Mouse (Mus musculus) intestine, postnatal 0 days (tissue): ENCODE measurements around the gene Pigv. TPM values are rescaled to one million over a fixed set of nuclear protein-coding genes. Genes with fewer than 3 reads are reported as not detected.

ENCODE experiments used
- ATAC-seq: fragments of 200-750 bp; cut with Nextera tagmentation; 2 replicates; pipeline ENCODE4 v1.8.0; 2017; ENCODE audit warnings: mild to moderate bottlenecking, moderate TSS enrichment, moderate library complexity
- H3K27ac ChIP-seq: fragments of 300-500 bp; sonication (generic); 2 replicates; pipeline ENCODE4 v1.5.1; 2014; ENCODE audit warnings: mild to moderate bottlenecking, low read depth, low read length, moderate library complexity
- H3K27me3 ChIP-seq: fragments of 300-500 bp; sonication (generic); replicated peaks from 2 replicates; pipeline ENCODE4 v1.6.1; 2014; ENCODE audit warnings: low read length, mixed read lengths; ENCODE audit not compliant: control insufficient read depth, insufficient read depth
- H3K36me3 ChIP-seq: fragments of 300-500 bp; sonication (generic); 2 replicates; pipeline ENCODE4 v1.6.1; 2014; ENCODE audit warnings: mild to moderate bottlenecking, moderate library complexity; ENCODE audit not compliant: control insufficient read depth, insufficient read depth
- H3K4me1 ChIP-seq: fragments of 300-500 bp; sonication (generic); replicated peaks from 2 replicates; pipeline ENCODE4 v1.6.1; 2014; ENCODE audit warnings: antibody characterized with exemption, low read length, mixed read lengths; ENCODE audit not compliant: control insufficient read depth, insufficient read depth
- H3K4me2 ChIP-seq: fragments of 300-500 bp; sonication (generic); replicated peaks from 2 replicates; pipeline ENCODE4 v1.6.1; 2014; ENCODE audit warnings: low read depth, mild to moderate bottlenecking, moderate library complexity
- H3K4me3 ChIP-seq: fragments of 300-500 bp; sonication (generic); 2 replicates; pipeline ENCODE4 v1.5.1; 2014; ENCODE audit warnings: low read depth, low read length
- H3K9ac ChIP-seq: fragments of 300-500 bp; sonication (generic); 2 replicates; pipeline ENCODE4 v1.6.1; 2014; ENCODE audit warnings: mild to moderate bottlenecking, low read depth, low read length
- H3K9me3 ChIP-seq: fragments of 300-500 bp; sonication (generic); 2 replicates; pipeline ENCODE4 v1.6.1; 2016; ENCODE audit warnings: mixed run types; ENCODE audit not compliant: control insufficient read depth
- CTCF ChIP-seq: sonication (generic); IDR thresholded peaks from 2 replicates; pipeline ENCODE4 v1.5.1; 2016; ENCODE audit warnings: low read depth, mild to moderate bottlenecking, control low read depth, antibody characterized with exemption, moderate library complexity
- WGBS: fragments of 180-500 bp; shearing (Covaris S2); extraction: QIAGEN DNeasy Blood & Tissue Kit; methylation state at CpG from one replicate; pipeline ENCODE4 v1.1.7; 2014; 5-methylcytosine and 5-hydroxymethylcytosine counted together
- polyA plus RNA-seq: library from polyadenylated mRNA; unstranded; fragments of >200 nt; fragmentation: Nextera tagmentation; extraction: Ambion mirVana; gene quantifications from 2 replicates; pipeline ENCODE4 v1.2.1, GENCODE M21; 2015

The Pigv gene
- polyA plus RNA-seq, 1 experiment from 2014 or later = 10.7 TPM

GRCm38 (mm10) chr4:133674331-133674695 lies 1.9 kb upstream of the Pigv start:
- no peaks in the 10 kb centered on the region for H3K36me3 ChIP-seq
- no peak overlapping the region for H3K9ac ChIP-seq
- H3K27me3 ChIP-seq = no peaks in the 10 kb centered on the region
- 63% methylated on average over 8 of the region's 8 CpGs for WGBS
- H3K4me3 ChIP-seq = no peak overlapping the region
- TF ChIP-seq CTCF = no peak
- peak overlapping the region; percentile 74 for H3K4me2 ChIP-seq
- ATAC-seq = no peak
- peaks cover 4% of the 10 kb centered on the region; the same call in 1 of the 2 replicates for H3K4me1 ChIP-seq
- H3K9me3 ChIP-seq = no peaks in the 10 kb centered on the region
- no peak overlapping the region for H3K27ac ChIP-seq

- Histone ChIP-seq H3K9me3 (no peaks in the 10 kb centered on the region), H3K36me3 (no peaks in the 10 kb centered on the region), H3K27me3 (no peaks in the 10 kb centered on the region), H3K9ac (no peak overlapping the region; the same call in 1 of the 2 replicates), H3K4me1 (peaks cover 4% of the 10 kb centered on the region; the same call in 1 of the 2 replicates), H3K4me3 (peak overlapping the region; percentile 77; the same call in 1 of the 2 replicates), H3K4me2 (peak overlapping the region; percentile 74), H3K27ac (peak overlapping the region; percentile 97; the same call in 1 of the 2 replicates)
- WGBS = 27% methylated on average over 10 of the region's 10 CpGs
- no peak for ATAC-seq
- no peak for TF ChIP-seq CTCF
These were observed 1.4 kb upstream of the Pigv start for GRCm38 (mm10) chr4:133673666-133674330.

GRCm38 (mm10) chr4:133672845-133673647 lies 599 bp upstream of the Pigv start:
- H3K4me3 ChIP-seq = peak overlapping the region; percentile 77
- H3K27ac ChIP-seq = peak overlapping the region; percentile 97
- ATAC-seq = peak; percentile 55
- peak overlapping the region; percentile 92 for H3K9ac ChIP-seq
- H3K9me3 ChIP-seq = no peaks in the 10 kb centered on the region
- peaks cover 4% of the 10 kb centered on the region; the same call in 1 of the 2 replicates for H3K4me1 ChIP-seq
- peaks cover 6% of the 10 kb centered on the region; the same call in 1 of the 2 replicates for H3K36me3 ChIP-seq
- TF ChIP-seq CTCF = no peak
- H3K27me3 ChIP-seq = no peaks in the 10 kb centered on the region
- H3K4me2 ChIP-seq = peak overlapping the region; percentile 74
- WGBS = under 1% methylated on average over 24 of the region's 24 CpGs

GRCm38 (mm10) chr4:133671184-133671880 lies 1.1 kb downstream of the Pigv start:
- H3K27ac ChIP-seq = peak overlapping the region; percentile 97
- peak overlapping the region; percentile 74 for H3K4me2 ChIP-seq
- H3K4me3 ChIP-seq = peak overlapping the region; percentile 77
- peaks cover 4% of the 10 kb centered on the region; the same call in 1 of the 2 replicates for H3K4me1 ChIP-seq
- H3K9ac ChIP-seq = peak overlapping the region; percentile 92; the same call in 1 of the 2 replicates
- 3% methylated on average over 13 of the region's 13 CpGs for WGBS
- no peaks in the 10 kb centered on the region for H3K27me3 ChIP-seq
- ATAC-seq = no peak
- peaks cover 12% of the 10 kb centered on the region for H3K36me3 ChIP-seq
- peak; percentile 93 for TF ChIP-seq CTCF
- H3K9me3 ChIP-seq = no peaks in the 10 kb centered on the region

- Histone ChIP-seq H3K4me2 (no peak overlapping the region), H3K9me3 (no peaks in the 10 kb centered on the region), H3K36me3 (peaks cover 21% of the 10 kb centered on the region), H3K4me1 (peaks cover 4% of the 10 kb centered on the region; the same call in 1 of the 2 replicates), H3K27ac (no peak overlapping the region), H3K27me3 (no peaks in the 10 kb centered on the region), H3K9ac (no peak overlapping the region), H3K4me3 (no peak overlapping the region)
- peak; percentile 68 for TF ChIP-seq CTCF
- no peak for ATAC-seq
- WGBS = 61% methylated on average over 6 of the region's 6 CpGs
These were observed 2.7 kb downstream of the Pigv start for GRCm38 (mm10) chr4:133669652-133670210.
